Mouse (Mus musculus): ENCODE measurements at regions not wholly inside any gene's neighbourhood (a gene's known extent, or its start where the extent isn't known, plus 50 kb on each side); places are given as distances from the start of the nearest gene placed in this dataset.

- DNase-seq, result no peak
Observed at GRCm38 (mm10) chr3:39388491-39388890, 501.8 kb downstream of the Fat4 start.

- DNase-seq, result no peak
Observed at GRCm38 (mm10) chr3:39390442-39390841, 503.7 kb downstream of the Fat4 start.

DNA sequence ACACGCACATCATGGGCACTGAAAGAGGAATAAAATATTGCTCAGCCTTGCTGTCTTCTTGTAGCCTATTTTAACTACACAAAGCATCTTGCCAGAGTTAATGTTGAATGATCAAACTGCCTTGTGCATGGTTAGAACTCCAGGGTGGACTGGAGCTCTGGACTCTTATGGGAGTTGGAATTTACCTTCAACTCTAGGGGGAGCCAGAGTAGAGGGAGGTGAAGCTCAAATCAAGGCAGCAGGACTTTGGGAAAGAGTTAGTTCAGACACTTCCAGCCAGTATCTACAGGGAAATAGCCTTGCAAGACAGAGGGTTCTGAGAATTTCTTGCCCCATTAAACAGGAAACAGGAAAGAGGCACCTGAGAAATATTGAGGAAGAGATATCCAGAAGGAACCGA is 505.3 kb downstream of the Fat4 start:
- peak; percentile 8 for DNase-seq

GRCm38 (mm10) chr3:39396672-39397071 is 509.9 kb downstream of the Fat4 start:
- no peak for DNase-seq

- no peak for DNase-seq
Observed at GRCm38 (mm10) chr3:39397255-39397654, 510.5 kb downstream of the Fat4 start.

GRCm38 (mm10) chr3:39397677-39398076 is 510.9 kb downstream of the Fat4 start:
- DNase-seq, result no peak

DNA sequence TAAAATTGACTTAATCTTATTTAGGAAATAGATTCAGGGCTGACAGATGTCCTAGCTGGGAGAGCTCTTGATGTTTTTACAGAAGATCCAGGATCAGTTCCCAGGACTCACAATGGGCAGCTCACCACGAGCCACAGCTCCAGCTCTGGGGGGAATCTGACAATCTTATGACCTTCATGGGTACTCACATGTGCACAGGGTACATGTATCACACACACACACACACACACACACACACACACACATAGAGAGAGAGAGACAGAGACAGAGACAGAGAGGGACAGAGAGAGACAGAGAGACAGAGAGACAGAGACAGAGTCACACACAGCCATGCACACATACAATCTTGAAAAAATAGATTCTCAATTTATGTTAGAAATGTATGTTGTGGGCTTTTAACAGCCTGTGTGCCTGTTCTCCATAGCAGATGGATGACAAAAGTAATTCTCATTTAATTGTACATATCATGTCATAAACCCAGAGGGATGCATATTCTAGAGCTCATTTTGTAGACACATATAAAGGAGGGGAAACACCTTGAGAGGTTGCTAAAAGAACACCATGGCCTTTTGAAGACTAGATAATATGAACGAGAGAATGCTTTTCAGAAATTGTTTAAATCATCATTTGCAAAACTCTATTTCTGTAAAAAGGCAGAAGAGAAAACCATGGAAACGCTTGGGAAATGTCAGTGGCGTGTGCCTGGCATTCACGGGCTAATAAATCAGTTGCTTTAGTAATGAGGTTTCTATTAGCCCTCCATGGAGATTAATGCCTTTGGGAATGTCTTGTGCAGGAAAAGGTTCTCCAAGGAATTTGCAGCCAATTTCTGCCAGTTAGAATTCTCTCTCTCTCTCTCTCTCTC is 538.3 kb downstream of the Fat4 start:
- DNase-seq, result no peak

DNA sequence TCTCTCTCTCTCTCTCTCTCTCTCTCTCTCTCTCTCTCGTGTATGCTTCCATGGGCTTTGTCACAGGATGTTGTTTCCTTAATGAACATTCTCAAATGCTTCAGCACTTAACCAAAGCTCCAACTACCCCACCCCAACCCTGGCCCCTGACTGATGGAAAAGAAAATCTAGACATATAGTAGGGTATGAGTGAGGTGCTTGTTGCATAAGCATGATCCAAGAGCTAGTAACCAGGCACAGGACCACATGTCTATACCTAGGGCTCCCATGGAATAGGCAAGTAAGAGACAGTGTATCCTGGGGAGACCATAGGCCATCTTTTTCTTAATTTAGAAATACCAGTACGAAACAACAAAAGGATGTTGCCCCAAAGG is 538.9 kb downstream of the Fat4 start:
- DNase-seq, result no peak

GRCm38 (mm10) chr3:39443328-39443727 is 556.6 kb downstream of the Fat4 start:
- DNase-seq, result no peak

DNA sequence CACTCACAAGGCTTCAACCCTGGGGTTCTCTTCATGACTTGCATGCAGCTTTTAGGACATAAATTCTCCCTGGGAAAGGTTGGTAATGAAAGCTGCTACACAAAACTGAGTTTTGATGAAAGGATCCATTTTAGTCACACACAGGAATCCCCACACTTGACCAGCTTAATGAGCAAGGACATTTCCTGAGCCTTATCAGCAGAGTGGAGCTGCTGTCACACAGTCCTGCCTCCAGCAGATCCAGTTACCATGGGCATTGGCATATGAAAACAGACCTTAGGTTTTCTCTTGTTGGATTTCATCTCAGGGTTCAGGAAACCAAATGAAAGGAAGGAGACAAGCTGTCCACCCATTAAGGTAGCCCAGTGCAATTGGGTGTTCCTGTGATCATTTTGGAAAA is 568.9 kb downstream of the Fat4 start:
- no peak for DNase-seq

- no peak for DNase-seq
Observed at GRCm38 (mm10) chr3:39460183-39460888, 573.6 kb downstream of the Fat4 start.

- no peak for DNase-seq
Observed at GRCm38 (mm10) chr3:39461561-39461960, 574.8 kb downstream of the Fat4 start.

DNA sequence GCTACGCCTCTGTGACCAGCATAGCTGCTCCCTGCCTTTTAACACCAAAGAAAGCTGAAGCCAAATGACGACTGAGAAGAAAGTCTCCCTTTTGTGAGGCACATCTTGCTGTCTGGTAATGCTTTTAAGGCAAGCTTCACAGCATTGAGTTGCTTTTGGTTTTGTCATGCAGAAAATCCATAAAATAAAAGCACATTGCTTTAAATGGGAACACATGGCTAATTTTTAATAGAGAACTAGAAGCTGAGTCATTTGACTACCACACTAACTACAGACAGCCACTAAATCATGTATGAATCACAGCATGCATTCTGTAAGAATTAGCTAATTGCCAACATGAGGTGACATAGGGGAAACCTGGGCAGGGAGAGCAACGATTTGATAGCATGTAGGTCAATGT is 579.1 kb downstream of the Fat4 start:
- DNase-seq, result no peak

DNA sequence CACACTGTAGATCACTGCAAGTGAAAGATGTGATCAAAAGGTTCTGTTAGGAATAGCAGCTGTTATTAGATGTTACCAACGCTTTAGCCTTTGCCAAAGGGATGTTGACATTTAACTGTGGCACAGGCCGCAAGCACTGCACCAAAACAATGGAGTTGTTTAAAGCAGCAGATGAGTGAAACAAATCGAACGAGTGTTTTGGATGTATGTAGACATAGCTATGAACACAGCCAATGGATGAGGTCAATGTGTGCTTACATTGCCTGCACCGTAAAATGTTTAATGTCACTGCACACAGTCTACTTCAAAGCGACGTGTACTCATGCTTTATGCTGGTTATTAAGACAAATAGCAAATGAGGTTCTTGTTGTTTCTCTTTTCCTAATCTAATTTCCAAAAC is 602.7 kb downstream of the Fat4 start:
- DNase-seq, result no peak

DNA sequence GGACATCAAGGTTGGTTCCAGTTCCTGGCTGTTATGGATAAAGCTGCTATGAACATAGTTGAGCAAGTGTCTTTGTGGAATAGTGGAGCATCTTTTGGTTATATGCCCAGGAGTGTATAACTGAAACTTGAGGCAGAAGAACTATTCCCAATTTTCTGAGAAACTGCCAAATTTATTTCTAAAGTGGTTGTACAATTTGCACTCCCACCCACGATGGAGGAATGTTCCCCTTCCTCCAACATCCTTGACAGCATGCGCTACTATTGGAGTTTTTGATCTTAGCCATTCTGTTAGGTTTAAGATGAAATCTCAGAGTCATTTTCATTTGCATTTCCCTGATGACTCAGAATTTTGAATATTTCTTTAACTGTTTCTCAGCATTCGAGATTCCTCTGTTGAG is 607.6 kb downstream of the Fat4 start:
- peak; percentile 18 for DNase-seq

DNA sequence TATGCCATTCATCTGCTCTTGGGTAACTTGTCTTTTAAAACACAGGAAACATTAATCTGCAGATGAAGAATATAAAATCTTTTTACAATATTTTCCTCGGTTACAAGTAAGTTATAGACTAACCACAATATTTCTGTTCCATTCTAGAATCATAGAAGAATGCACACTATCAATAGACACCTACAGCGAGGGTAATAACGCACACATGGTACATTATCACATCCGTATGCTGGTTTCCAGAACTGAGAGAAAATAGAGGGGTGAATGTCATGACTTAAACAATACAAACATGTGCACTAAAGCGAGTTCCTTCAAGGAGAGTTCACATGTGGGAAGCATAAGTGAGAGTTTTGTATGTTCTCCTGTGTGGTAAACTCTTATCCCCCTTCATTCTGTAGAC is 641.3 kb downstream of the Fat4 start:
- no peak for DNase-seq

DNA sequence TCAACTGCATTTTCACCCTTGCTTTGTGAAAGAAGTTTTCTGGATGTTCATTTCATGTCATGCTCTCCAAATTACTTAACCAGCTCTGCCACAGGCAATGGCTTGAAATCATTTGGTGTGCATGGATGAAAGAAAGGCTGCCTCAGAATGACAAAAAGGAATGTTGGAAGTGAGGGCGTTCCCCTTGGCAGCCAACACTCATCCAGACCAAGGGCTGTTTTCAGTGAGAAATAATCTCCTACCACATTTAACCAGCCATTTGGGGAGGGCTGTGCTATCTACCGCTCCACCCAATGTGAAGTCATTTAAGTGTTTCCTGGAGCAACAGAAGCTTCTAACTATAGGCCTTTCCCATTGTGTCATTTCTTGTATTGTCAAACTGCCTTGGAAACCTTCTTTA is 650.8 kb downstream of the Fat4 start:
- no peak for DNase-seq

DNA sequence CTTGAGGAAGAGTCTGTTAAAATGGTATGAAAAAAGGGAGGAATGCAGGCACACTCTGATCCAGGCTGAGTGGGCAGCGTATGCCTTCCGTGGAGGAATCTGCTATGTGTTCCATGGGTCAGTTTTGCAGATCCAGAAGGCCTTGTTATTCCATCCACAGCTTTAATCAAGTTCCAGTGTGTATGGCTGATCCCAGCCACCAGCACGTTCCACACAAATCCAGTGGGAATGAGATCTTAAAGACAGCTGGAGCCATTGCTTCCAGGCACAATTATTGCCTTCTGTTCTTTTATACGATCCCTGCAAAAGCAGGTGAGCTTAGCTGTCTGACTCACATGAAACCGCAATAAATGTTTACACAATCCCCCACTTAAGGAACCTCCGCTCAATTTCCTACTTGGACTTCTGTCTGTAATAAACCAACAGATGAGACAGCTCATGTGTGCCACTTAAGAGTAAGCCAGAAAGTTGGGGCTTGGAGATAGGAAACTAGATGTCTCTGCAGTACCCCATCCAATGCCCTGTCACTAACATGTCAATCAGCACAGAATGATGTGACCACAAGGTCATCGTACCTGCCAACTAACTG is 653.9 kb downstream of the Fat4 start:
- DNase-seq, result no peak

GRCm38 (mm10) chr3:39559460-39560041 is 672.8 kb downstream of the Fat4 start:
- no peak for DNase-seq

GRCm38 (mm10) chr3:39560951-39561350 is 674.2 kb downstream of the Fat4 start:
- DNase-seq, result no peak

DNA sequence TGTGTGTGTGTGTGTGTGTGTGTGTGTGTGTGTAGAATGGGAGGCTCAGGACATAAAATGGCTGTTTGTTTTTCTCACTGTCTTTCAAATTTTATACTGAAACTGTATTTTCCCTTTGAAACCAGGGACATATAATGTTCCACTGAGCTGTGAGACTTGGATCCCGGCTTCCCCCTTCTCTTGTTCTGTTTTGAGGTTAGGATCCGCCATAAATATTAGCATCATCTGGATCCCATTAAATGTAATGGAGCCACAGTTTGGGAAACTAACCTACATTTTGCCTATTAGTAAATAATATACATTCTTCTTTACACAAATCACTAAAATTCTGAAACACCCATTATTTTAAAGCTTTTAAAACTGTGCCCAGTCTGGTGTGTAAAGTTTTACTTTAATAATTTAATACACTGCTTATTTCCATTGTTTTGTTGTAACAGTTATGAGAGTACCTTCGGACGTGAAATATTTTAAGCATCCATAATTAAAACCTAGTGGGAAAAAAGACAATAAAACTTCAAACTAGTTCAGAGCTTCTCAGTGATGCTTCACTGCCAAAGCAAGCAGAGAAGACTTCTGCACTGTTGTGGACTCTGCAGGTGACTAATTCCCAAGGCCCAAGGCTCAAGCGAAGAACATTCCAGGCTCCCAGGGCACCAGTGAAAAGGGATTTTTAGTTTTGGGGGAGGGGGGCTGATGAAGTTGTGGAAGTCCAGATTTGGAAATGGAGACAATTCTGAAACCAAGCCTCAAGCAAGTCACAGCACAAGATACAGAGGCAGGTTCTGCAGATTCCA is 684.9 kb downstream of the Fat4 start:
- no peak for DNase-seq

GRCm38 (mm10) chr3:39575200-39575599 is 688.5 kb downstream of the Fat4 start:
- DNase-seq, result no peak

DNA sequence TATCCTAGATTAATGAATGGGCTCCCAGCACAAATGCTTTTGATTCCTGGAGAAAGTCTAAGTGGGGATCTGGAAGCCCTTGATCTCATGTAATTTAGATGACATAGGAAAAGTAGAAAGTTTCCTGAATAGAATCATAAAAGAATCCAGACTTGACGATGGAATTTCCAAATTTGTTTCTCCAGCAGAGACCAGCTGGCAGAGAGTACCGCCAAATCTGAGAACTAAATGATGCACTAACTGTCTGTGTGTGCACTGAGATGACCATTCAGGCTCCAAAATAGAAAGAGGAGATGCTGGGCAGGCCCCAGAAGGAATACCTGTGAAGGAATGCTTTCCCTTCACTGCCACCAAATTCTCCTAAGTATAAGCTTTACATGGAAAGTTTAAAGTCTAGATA is 704.6 kb downstream of the Fat4 start:
- no peak for DNase-seq

All from right cerebral cortex, adult 18-20 months (tissue).